Mouse (Mus musculus) forebrain, postnatal 0 days (tissue): ENCODE data around the gene Rab8a. TPM values are rescaled to one million over a fixed set of nuclear protein-coding genes. Genes with fewer than 3 reads are reported as not detected.

Experiments used
- ATAC-seq: fragments of 200-750 bp; cut with Nextera tagmentation; 2 replicates; pipeline ENCODE4 v1.8.0; 2017; ENCODE audit warnings: mild to moderate bottlenecking, moderate library complexity
- DNase-seq: peaks from one replicate; pipeline ENCODE4 v3.0.0-alpha.2; 2015
- H3K27ac ChIP-seq: fragments of 300-500 bp; sonication (generic); 2 replicates; pipeline ENCODE4 v1.5.1; 2014; ENCODE audit warnings: low read depth, mild to moderate bottlenecking, antibody characterized with exemption, low read length, moderate library complexity, mixed read lengths
- H3K27me3 ChIP-seq: fragments of 300-500 bp; sonication (generic); 2 replicates; pipeline ENCODE4 v1.6.1; 2014; ENCODE audit warnings: mild to moderate bottlenecking, low read length, mixed read lengths; ENCODE audit not compliant: insufficient read depth
- H3K36me3 ChIP-seq: fragments of 300-500 bp; sonication (generic); 2 replicates; pipeline ENCODE4 v1.6.1; 2014; ENCODE audit warnings: mild to moderate bottlenecking, moderate library complexity; ENCODE audit not compliant: insufficient read depth
- H3K4me1 ChIP-seq: fragments of 300-500 bp; sonication (generic); 2 replicates; pipeline ENCODE4 v1.6.1; 2014; ENCODE audit warnings: antibody characterized with exemption; ENCODE audit not compliant: insufficient read depth
- H3K4me2 ChIP-seq: fragments of 300-500 bp; sonication (generic); 2 replicates; pipeline ENCODE4 v1.6.1; 2014; ENCODE audit warnings: low read depth, mild to moderate bottlenecking, moderate library complexity
- H3K4me3 ChIP-seq: fragments of 300-500 bp; sonication (generic); 2 replicates; pipeline ENCODE4 v1.5.1; 2014; ENCODE audit warnings: low read depth, low read length, mixed read lengths
- H3K9ac ChIP-seq: fragments of 300-500 bp; sonication (generic); 2 replicates; pipeline ENCODE4 v1.6.1; 2014; ENCODE audit warnings: mild to moderate bottlenecking
- H3K9me3 ChIP-seq: fragments of 300-500 bp; sonication (generic); 2 replicates; pipeline ENCODE4 v1.6.1; 2016; ENCODE audit warnings: low read length
- CTCF ChIP-seq: sonication (generic); IDR thresholded peaks from 2 replicates; pipeline ENCODE4 v1.5.1; 2016; ENCODE audit warnings: antibody characterized with exemption, control low read depth, low read depth
- WGBS: fragments of 180-500 bp; shearing (Covaris S2); extraction: QIAGEN DNeasy Blood & Tissue Kit; methylation state at CpG from one replicate; pipeline ENCODE4 v1.1.7; 2014; 5-methylcytosine and 5-hydroxymethylcytosine counted together
- polyA plus RNA-seq: library from polyadenylated mRNA; unstranded; fragments of >200 nt; fragmentation: Nextera tagmentation; extraction: Ambion mirVana; gene quantifications from 2 replicates; pipeline ENCODE4 v1.2.1, GENCODE M21; 2015
- total RNA-seq: library from RNA; depleted of rRNA; stranded (reverse); fragments of >200 nt; gene quantifications from 2 replicates; pipeline ENCODE4 v1.2.3, GENCODE M21; 2014; rRNA removed

Gene Rab8a
- total and polyA plus RNA-seq, 2 experiments from 2014 or later = 35.7 to 74.2 TPM

DNA sequence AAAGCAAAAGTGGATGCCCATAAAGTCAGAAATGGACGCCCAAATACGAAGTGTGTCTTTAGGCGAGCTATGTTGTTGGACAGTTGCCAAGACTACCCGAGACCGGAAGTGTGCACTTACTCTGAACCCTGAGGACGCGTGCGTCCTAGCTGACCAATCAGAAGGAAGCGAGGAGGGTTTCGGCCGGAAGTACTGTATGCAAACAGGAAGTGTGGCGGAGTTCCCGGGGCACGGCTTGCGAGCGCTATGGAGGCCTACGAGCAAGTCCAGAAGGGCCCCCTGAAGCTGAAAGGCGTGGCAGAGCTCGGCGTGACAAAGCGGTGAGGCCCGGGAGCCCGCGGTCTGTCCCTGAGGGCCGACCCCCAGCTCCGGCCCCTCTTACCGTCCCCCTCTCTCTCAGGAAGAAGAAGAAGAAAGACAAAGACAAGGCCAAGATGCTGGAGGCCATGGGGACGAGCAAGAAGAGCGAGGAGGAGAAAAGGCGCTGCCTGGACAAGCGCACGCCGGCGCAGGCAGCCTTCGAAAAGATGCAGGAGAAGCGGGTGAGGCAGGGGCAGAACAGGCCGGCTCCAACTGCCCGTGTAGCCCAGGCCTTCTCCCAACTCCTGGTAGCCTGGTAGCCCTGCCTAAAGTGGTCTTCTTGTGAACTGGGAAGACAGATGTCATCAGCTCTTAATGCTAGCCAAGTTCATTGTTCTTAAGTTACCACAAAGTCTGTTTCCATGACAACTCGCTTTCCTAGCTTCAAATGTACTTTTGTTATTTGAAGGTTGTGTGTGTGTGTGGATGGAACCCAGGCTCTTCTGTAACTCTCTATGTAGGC lies 58.8 kb downstream of the Rab8a start, which contains the start of gene Fam32a:
Gene Fam32a (plus strand): TSS at position 190 of the 823 bp plus-strand sequence.
- Histone ChIP-seq H3K4me3 (peak within 1 kb of the TSS; percentile 77), H3K27me3 (peaks cover 4% of the 10 kb centered on the region; the same call in 1 of the 2 replicates), H3K4me1 (0 out of 2 replicates have a peak, but pooled peaks cover 8% of the 10 kb centered on the region), H3K9me3 (no peaks in the 10 kb centered on the region), H3K4me2 (peak within 1 kb of the TSS; percentile 78), H3K9ac (peak within 1 kb of the TSS; percentile 69), H3K27ac (peak within 1 kb of the TSS; percentile 77), H3K36me3 (peaks cover 13% of the 10 kb centered on the region)
- no peak for TF ChIP-seq CTCF
- 12% methylated on average over 39 of the region's 39 CpGs for WGBS
- DNase-seq (peak; percentile 96), ATAC-seq (peak; percentile 99)

DNA sequence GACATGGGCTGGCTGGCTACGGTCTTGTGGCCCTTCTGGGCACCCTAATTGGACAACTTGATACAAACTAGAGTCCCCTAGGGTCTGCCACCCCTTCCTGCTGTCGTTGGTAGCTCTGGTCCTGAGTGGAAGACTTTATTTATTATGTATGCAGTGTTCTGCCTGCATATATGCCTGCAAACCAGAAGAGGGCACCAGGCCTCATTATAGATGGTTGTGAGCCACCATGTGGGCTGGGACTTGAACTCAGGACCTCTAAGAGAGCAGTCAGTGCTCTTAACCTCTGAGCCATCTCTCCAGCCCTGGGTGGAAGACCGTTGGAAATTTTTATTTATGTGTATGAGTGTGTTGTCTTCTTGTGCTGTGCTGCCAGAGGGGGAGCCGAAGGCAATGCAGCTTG lies 59.8 kb downstream of the Rab8a start:
- no peaks in the 10 kb centered on the region for H3K27me3 ChIP-seq
- H3K4me2 ChIP-seq = peak overlapping the region; percentile 78
- TF ChIP-seq CTCF = no peak
- no peak overlapping the region for H3K9ac ChIP-seq
- 0 out of 2 replicates have a peak, but pooled peaks cover 8% of the 10 kb centered on the region for H3K4me1 ChIP-seq
- ATAC-seq (no peak), DNase-seq (no peak)
- WGBS = 84% methylated on average over 4 of the region's 4 CpGs
- peak overlapping the region; percentile 77; the same call in 1 of the 2 replicates for H3K4me3 ChIP-seq
- H3K9me3 ChIP-seq = no peaks in the 10 kb centered on the region
- H3K36me3 ChIP-seq = peaks cover 13% of the 10 kb centered on the region
- H3K27ac ChIP-seq = no peak overlapping the region

DNA sequence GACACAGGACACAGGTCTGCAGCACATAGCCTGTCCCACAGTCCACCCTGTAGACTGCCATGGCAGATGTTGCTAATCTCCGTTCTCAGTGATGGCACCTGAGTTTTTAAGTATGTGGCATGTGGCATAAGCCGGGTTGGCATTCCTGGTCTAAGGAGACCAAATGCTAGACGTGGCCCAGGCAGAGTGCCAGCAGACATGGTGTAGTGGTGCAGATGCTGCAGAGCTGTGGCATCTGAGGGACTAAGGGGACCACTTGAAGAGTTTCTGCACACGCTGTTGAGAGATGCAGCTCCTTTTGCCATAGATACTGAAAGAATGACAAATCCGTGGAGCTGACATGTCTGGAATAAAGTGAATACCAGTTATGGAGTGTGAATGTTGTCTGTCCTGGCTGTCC lies 61.7 kb downstream of the Rab8a start:
- Histone ChIP-seq H3K4me3 (no peak overlapping the region), H3K9ac (no peak overlapping the region), H3K9me3 (no peaks in the 10 kb centered on the region), H3K27ac (no peak overlapping the region), H3K4me1 (0 out of 2 replicates have a peak, but pooled peaks cover 8% of the 10 kb centered on the region), H3K27me3 (no peaks in the 10 kb centered on the region), H3K4me2 (no peak overlapping the region), H3K36me3 (peaks cover 13% of the 10 kb centered on the region)
- TF ChIP-seq CTCF = no peak
- 86% methylated on average over 5 of the region's 5 CpGs for WGBS
- DNase-seq (no peak), ATAC-seq (no peak)

Other genes starting within 250 kb of the Rab8a start
- gene Zfp961, start 210.2 kb upstream of the Rab8a start, total RNA-seq = 28.8 and 29.4 TPM in 2 replicates
- 11.1 and 14.5 TPM in 2 replicates for gene Zfp961, start 210.2 kb upstream of the Rab8a start, polyA plus RNA-seq
- gene Cyp4f18, start 151.6 kb upstream of the Rab8a start, total RNA-seq = 0.77 TPM in 1 of 2 replicates, not detected in the other
- 0.44 and 0.52 TPM in 2 replicates for gene Cyp4f18, start 151.6 kb upstream of the Rab8a start, polyA plus RNA-seq
- gene Olfr372, start 120.0 kb upstream of the Rab8a start, total RNA-seq = not detected in 2 replicates
- not detected in 2 replicates for gene Olfr372, start 120.0 kb upstream of the Rab8a start, polyA plus RNA-seq
- gene Olfr373, start 78.0 kb upstream of the Rab8a start, total RNA-seq = not detected in 2 replicates
- not detected in 2 replicates for gene Olfr373, start 78.0 kb upstream of the Rab8a start, polyA plus RNA-seq
- gene Olfr374, start 54.2 kb upstream of the Rab8a start, total RNA-seq = not detected in 2 replicates
- not detected in 2 replicates for gene Olfr374, start 54.2 kb upstream of the Rab8a start, polyA plus RNA-seq
- 139 and 141 TPM in 2 replicates for gene Tpm4, start 26.2 kb upstream of the Rab8a start, total RNA-seq
- gene Tpm4, start 26.2 kb upstream of the Rab8a start, polyA plus RNA-seq = 118 and 120 TPM in 2 replicates
- gene Hsh2d, start 28.4 kb downstream of the Rab8a start, total RNA-seq = not detected in 2 replicates
- gene Hsh2d, start 28.4 kb downstream of the Rab8a start, polyA plus RNA-seq = not detected in 2 replicates
- gene Cib3, start 51.6 kb downstream of the Rab8a start, total RNA-seq = 0.10 TPM in 1 of 2 replicates, not detected in the other
- gene Cib3, start 51.6 kb downstream of the Rab8a start, polyA plus RNA-seq = not detected in 2 replicates
- not detected in 2 replicates for gene Gm11034, start 52.4 kb downstream of the Rab8a start, total RNA-seq
- not detected in 2 replicates for gene Gm11034, start 52.4 kb downstream of the Rab8a start, polyA plus RNA-seq
- gene Fam32a, start 58.5 kb downstream of the Rab8a start, total RNA-seq = 132 and 147 TPM in 2 replicates
- 107 and 108 TPM in 2 replicates for gene Fam32a, start 58.5 kb downstream of the Rab8a start, polyA plus RNA-seq
- 74.8 and 76.2 TPM in 2 replicates for gene Ap1m1, start 78.8 kb downstream of the Rab8a start, total RNA-seq
- gene Ap1m1, start 78.8 kb downstream of the Rab8a start, polyA plus RNA-seq = 225 and 243 TPM in 2 replicates
- 4.5 and 4.7 TPM in 2 replicates for gene Gm10282, start 144.1 kb downstream of the Rab8a start, total RNA-seq
- 14.9 and 15.4 TPM in 2 replicates for gene Gm10282, start 144.1 kb downstream of the Rab8a start, polyA plus RNA-seq
- 3.8 and 4.0 TPM in 2 replicates for gene Klf2, start 157.8 kb downstream of the Rab8a start, total RNA-seq
- gene Klf2, start 157.8 kb downstream of the Rab8a start, polyA plus RNA-seq = 9.5 and 10.1 TPM in 2 replicates